Mouse (Mus musculus): ENCODE measurements around the gene Sbno2. TPM values are rescaled to one million over a fixed set of nuclear protein-coding genes. Genes with fewer than 3 reads are reported as not detected.

Sbno2 gene
- polyA plus RNA-seq, 1 experiment from 2014 or later = 16.2 TPM

- H3K9me3 ChIP-seq (replicated peaks) = no peaks in the 10 kb centered on the region
- no peak overlapping the region for H3K4me3 ChIP-seq (replicated peaks)
- ATAC-seq (replicated peaks; ENCODE audit: low FRiP score) = no peak
- H3K4me2 ChIP-seq = no peak overlapping the region
- H3K27me3 ChIP-seq = peaks cover 42% of the 10 kb centered on the region
- no peaks in the 10 kb centered on the region for H3K36me3 ChIP-seq
- no peak overlapping the region for H3K27ac ChIP-seq
- 74% methylated on average over 3 of the region's 3 CpGs for WGBS
- no peak overlapping the region for H3K9ac ChIP-seq
- peaks cover 36% of the 10 kb centered on the region for H3K4me1 ChIP-seq
Measured at GRCm38 (mm10) chr10:80017361-80017760, 88.0 kb downstream of the Sbno2 start.

- 84% methylated on average over 10 of the region's 10 CpGs for WGBS
- Histone ChIP-seq H3K27me3 (peaks cover 46% of the 10 kb centered on the region), H3K36me3 (0 out of 2 replicates have a peak, but pooled peaks cover under 1% of the 10 kb centered on the region), H3K9me3 (replicated peaks) (no peaks in the 10 kb centered on the region), H3K4me1 (peaks cover 36% of the 10 kb centered on the region), H3K4me2 (no peak overlapping the region), H3K27ac (no peak overlapping the region), H3K4me3 (replicated peaks) (no peak overlapping the region; the same call in 1 of the 2 replicates), H3K9ac (no peak overlapping the region)
- ATAC-seq (replicated peaks; ENCODE audit: low FRiP score) = no peak
Measured at GRCm38 (mm10) chr10:80016931-80017330, 88.4 kb downstream of the Sbno2 start.

GRCm38 (mm10) chr10:80016511-80016910 lies 88.9 kb downstream of the Sbno2 start, which contains the start of gene Arhgap45:
Gene Arhgap45, plus strand, starts transcription at chr10:80016653.
- Histone ChIP-seq H3K9ac (no peak within 1 kb of the TSS), H3K9me3 (replicated peaks) (no peaks in the 10 kb centered on the region), H3K36me3 (peaks cover 4% of the 10 kb centered on the region), H3K4me2 (no peak within 1 kb of the TSS), H3K27me3 (peaks cover 50% of the 10 kb centered on the region), H3K27ac (no peak within 1 kb of the TSS), H3K4me3 (replicated peaks) (no peak within 1 kb of the TSS; the same call in 1 of the 2 replicates), H3K4me1 (peaks cover 36% of the 10 kb centered on the region)
- WGBS = 69% methylated on average over 11 of the region's 11 CpGs
- no peak for ATAC-seq (replicated peaks; ENCODE audit: low FRiP score)

GRCm38 (mm10) chr10:80015583-80015982 lies 89.8 kb downstream of the Sbno2 start:
- Histone ChIP-seq H3K4me3 (replicated peaks) (no peak overlapping the region), H3K27me3 (peaks cover 50% of the 10 kb centered on the region), H3K4me2 (no peak overlapping the region), H3K9ac (no peak overlapping the region), H3K27ac (no peak overlapping the region), H3K36me3 (peaks cover 13% of the 10 kb centered on the region), H3K4me1 (peaks cover 34% of the 10 kb centered on the region), H3K9me3 (replicated peaks) (peaks cover 3% of the 10 kb centered on the region; the same call in 1 of the 2 replicates)
- ATAC-seq (replicated peaks; ENCODE audit: low FRiP score) = no peak
- 74% methylated on average over 10 of the region's 10 CpGs for WGBS

- H3K4me2 ChIP-seq = no peak overlapping the region; the same call in 1 of the 2 replicates
- H3K9ac ChIP-seq = no peak overlapping the region
- H3K36me3 ChIP-seq = peaks cover 22% of the 10 kb centered on the region
- peaks cover 3% of the 10 kb centered on the region; the same call in 1 of the 2 replicates for H3K9me3 ChIP-seq (replicated peaks)
- H3K27me3 ChIP-seq = peaks cover 50% of the 10 kb centered on the region
- no peak overlapping the region for H3K4me3 ChIP-seq (replicated peaks)
- WGBS = 25% methylated on average over 28 of the region's 28 CpGs
- H3K4me1 ChIP-seq = peaks cover 25% of the 10 kb centered on the region
- H3K27ac ChIP-seq = no peak overlapping the region
- ATAC-seq (replicated peaks; ENCODE audit: low FRiP score) = no peak
Measured at GRCm38 (mm10) chr10:80014484-80015290, 90.7 kb downstream of the Sbno2 start.

GRCm38 (mm10) chr10:80013609-80014008 lies 91.8 kb downstream of the Sbno2 start:
- H3K9me3 ChIP-seq (replicated peaks) = peaks cover 3% of the 10 kb centered on the region; the same call in 1 of the 2 replicates
- peaks cover 27% of the 10 kb centered on the region for H3K36me3 ChIP-seq
- no peak overlapping the region for H3K27ac ChIP-seq
- H3K4me1 ChIP-seq = peaks cover 14% of the 10 kb centered on the region
- 35% methylated on average over 25 of the region's 25 CpGs for WGBS
- ATAC-seq (replicated peaks; ENCODE audit: low FRiP score) = no peak
- H3K4me2 ChIP-seq = no peak overlapping the region
- peaks cover 50% of the 10 kb centered on the region for H3K27me3 ChIP-seq
- no peak overlapping the region for H3K9ac ChIP-seq
- H3K4me3 ChIP-seq (replicated peaks) = no peak overlapping the region

GRCm38 (mm10) chr10:80011740-80012139 lies 93.6 kb downstream of the Sbno2 start:
- Histone ChIP-seq H3K27me3 (peaks cover 46% of the 10 kb centered on the region), H3K9me3 (replicated peaks) (peaks cover 3% of the 10 kb centered on the region; the same call in 1 of the 2 replicates), H3K9ac (no peak overlapping the region), H3K4me2 (no peak overlapping the region), H3K4me3 (replicated peaks) (no peak overlapping the region), H3K4me1 (peaks cover 12% of the 10 kb centered on the region; the same call in 1 of the 2 replicates), H3K36me3 (peaks cover 30% of the 10 kb centered on the region), H3K27ac (no peak overlapping the region)
- 82% methylated on average over 6 of the region's 6 CpGs for WGBS
- ATAC-seq (replicated peaks; ENCODE audit: low FRiP score) = no peak

Other genes starting within 250 kb of the Sbno2 start
- 7.4 and 8.3 TPM in 2 replicates for gene Prtn3, start 231.1 kb downstream of the Sbno2 start, polyA plus RNA-seq (2015; fragmentation: Nextera tagmentation; extraction: Ambion mirVana)
- gene Plppr3, start 230.9 kb downstream of the Sbno2 start, polyA plus RNA-seq (2015; fragmentation: Nextera tagmentation; extraction: Ambion mirVana) = 62.1 and 74.5 TPM in 2 replicates
- 2.6 and 3.4 TPM in 2 replicates for gene Elane, start 219.3 kb downstream of the Sbno2 start, polyA plus RNA-seq (2015; fragmentation: Nextera tagmentation; extraction: Ambion mirVana)
- gene Cfd, start 214.7 kb downstream of the Sbno2 start, polyA plus RNA-seq (2015; fragmentation: Nextera tagmentation; extraction: Ambion mirVana) = not detected in 2 replicates
- gene Med16, start 196.6 kb downstream of the Sbno2 start, polyA plus RNA-seq (2015; fragmentation: Nextera tagmentation; extraction: Ambion mirVana) = 59.6 and 70.7 TPM in 2 replicates
- 0.96 and 14.1 TPM in 2 replicates for gene Gm26602, start 194.7 kb downstream of the Sbno2 start, polyA plus RNA-seq (2015; fragmentation: Nextera tagmentation; extraction: Ambion mirVana)
- 0.71 and 1.2 TPM in 2 replicates for gene Kiss1r, start 188.6 kb downstream of the Sbno2 start, polyA plus RNA-seq (2015; fragmentation: Nextera tagmentation; extraction: Ambion mirVana)
- 142 and 155 TPM in 2 replicates for gene R3hdm4, start 184.4 kb downstream of the Sbno2 start, polyA plus RNA-seq (2015; fragmentation: Nextera tagmentation; extraction: Ambion mirVana)
- 7.3 and 7.4 TPM in 2 replicates for gene Arid3a, start 178.5 kb downstream of the Sbno2 start, polyA plus RNA-seq (2015; fragmentation: Nextera tagmentation; extraction: Ambion mirVana)
- gene Wdr18, start 145.4 kb downstream of the Sbno2 start, polyA plus RNA-seq (2015; fragmentation: Nextera tagmentation; extraction: Ambion mirVana) = 115 TPM in 2 replicates
- gene Grin3b, start 134.9 kb downstream of the Sbno2 start, polyA plus RNA-seq (2015; fragmentation: Nextera tagmentation; extraction: Ambion mirVana) = 0.31 and 0.39 TPM in 2 replicates
- 15.7 and 17.5 TPM in 2 replicates for gene Tmem259, start 121.2 kb downstream of the Sbno2 start, polyA plus RNA-seq (2015; fragmentation: Nextera tagmentation; extraction: Ambion mirVana)
- 253 and 292 TPM in 2 replicates for gene Cnn2, start 117.0 kb downstream of the Sbno2 start, polyA plus RNA-seq (2015; fragmentation: Nextera tagmentation; extraction: Ambion mirVana)
- gene Abca7, start 109.1 kb downstream of the Sbno2 start, polyA plus RNA-seq (2015; fragmentation: Nextera tagmentation; extraction: Ambion mirVana) = 3.9 and 4.5 TPM in 2 replicates
- 8.7 and 10.0 TPM in 2 replicates for gene Arhgap45, start 88.9 kb downstream of the Sbno2 start, polyA plus RNA-seq (2015; fragmentation: Nextera tagmentation; extraction: Ambion mirVana)
- 235 and 243 TPM in 2 replicates for gene Polr2e, start 65.8 kb downstream of the Sbno2 start, polyA plus RNA-seq (2015; fragmentation: Nextera tagmentation; extraction: Ambion mirVana)
- gene Gpx4, start 58.4 kb downstream of the Sbno2 start, polyA plus RNA-seq (2015; fragmentation: Nextera tagmentation; extraction: Ambion mirVana) = 581 and 603 TPM in 2 replicates
- 15.0 and 22.4 TPM in 2 replicates for gene Stk11, start 10.2 kb upstream of the Sbno2 start, polyA plus RNA-seq (2015; fragmentation: Nextera tagmentation; extraction: Ambion mirVana)
- gene Atp5d, start 33.1 kb upstream of the Sbno2 start, polyA plus RNA-seq (2015; fragmentation: Nextera tagmentation; extraction: Ambion mirVana) = 594 and 612 TPM in 2 replicates
- gene Cbarp, start 35.3 kb upstream of the Sbno2 start, polyA plus RNA-seq (2015; fragmentation: Nextera tagmentation; extraction: Ambion mirVana) = 5.7 and 6.1 TPM in 2 replicates
- 18.8 and 19.5 TPM in 2 replicates for gene Midn, start 42.7 kb upstream of the Sbno2 start, polyA plus RNA-seq (2015; fragmentation: Nextera tagmentation; extraction: Ambion mirVana)
- 95.1 and 111 TPM in 2 replicates for gene Cirbp, start 60.4 kb upstream of the Sbno2 start, polyA plus RNA-seq (2015; fragmentation: Nextera tagmentation; extraction: Ambion mirVana)
- 11.2 and 13.2 TPM in 2 replicates for gene 1600002K03Rik, start 67.4 kb upstream of the Sbno2 start, polyA plus RNA-seq (2015; fragmentation: Nextera tagmentation; extraction: Ambion mirVana)
- gene Efna2, start 73.9 kb upstream of the Sbno2 start, polyA plus RNA-seq (2015; fragmentation: Nextera tagmentation; extraction: Ambion mirVana) = 15.4 and 17.0 TPM in 2 replicates
- gene Mum1, start 120.9 kb upstream of the Sbno2 start, polyA plus RNA-seq (2015; fragmentation: Nextera tagmentation; extraction: Ambion mirVana) = 74.8 and 75.5 TPM in 2 replicates
- 376 and 387 TPM in 2 replicates for gene Ndufs7, start 143.6 kb upstream of the Sbno2 start, polyA plus RNA-seq (2015; fragmentation: Nextera tagmentation; extraction: Ambion mirVana)
- 34.2 and 37.0 TPM in 2 replicates for gene Gamt, start 155.4 kb upstream of the Sbno2 start, polyA plus RNA-seq (2015; fragmentation: Nextera tagmentation; extraction: Ambion mirVana)
- 56.3 and 58.5 TPM in 2 replicates for gene Dazap1, start 155.9 kb upstream of the Sbno2 start, polyA plus RNA-seq (2015; fragmentation: Nextera tagmentation; extraction: Ambion mirVana)
- gene Rps15, start 186.9 kb upstream of the Sbno2 start, polyA plus RNA-seq (2015; fragmentation: Nextera tagmentation; extraction: Ambion mirVana) = 1,002 and 1,019 TPM in 2 replicates
- 1.6 and 2.4 TPM in 2 replicates for gene Apc2, start 190.4 kb upstream of the Sbno2 start, polyA plus RNA-seq (2015; fragmentation: Nextera tagmentation; extraction: Ambion mirVana)
- 49.5 and 52.7 TPM in 2 replicates for gene 2310011J03Rik, start 215.0 kb upstream of the Sbno2 start, polyA plus RNA-seq (2015; fragmentation: Nextera tagmentation; extraction: Ambion mirVana)
- 5.8 and 9.1 TPM in 2 replicates for gene Pcsk4, start 223.9 kb upstream of the Sbno2 start, polyA plus RNA-seq (2015; fragmentation: Nextera tagmentation; extraction: Ambion mirVana)
- 8.4 and 10.5 TPM in 2 replicates for gene Reep6, start 224.4 kb upstream of the Sbno2 start, polyA plus RNA-seq (2015; fragmentation: Nextera tagmentation; extraction: Ambion mirVana)
- gene Adamtsl5, start 242.8 kb upstream of the Sbno2 start, polyA plus RNA-seq (2015; fragmentation: Nextera tagmentation; extraction: Ambion mirVana) = 3.6 and 5.2 TPM in 2 replicates

All from kidney, embryonic 15.5 days (tissue).